Mouse (Mus musculus) stomach, postnatal 0 days (tissue): ENCODE measurements around the gene Slc25a12. TPM values are rescaled to one million over a fixed set of nuclear protein-coding genes. Genes with fewer than 3 reads are reported as not detected.
A peak's percentile ranks its signal among the peaks of the same experiment; 100 is the strongest.

ENCODE experiments used
- ATAC-seq: fragments of 200-750 bp; cut with Nextera tagmentation; 2 replicates; pipeline ENCODE4 v1.8.0; 2017; ENCODE audit not compliant: low FRiP score, low TSS enrichment
- DNase-seq: peaks from one replicate; pipeline ENCODE4 v3.0.0-alpha.2; 2016; ENCODE audit warnings: low spot score
- H3K27ac ChIP-seq: fragments of 300-500 bp; sonication (generic); replicated peaks from 2 replicates; pipeline ENCODE4 v1.5.1; 2014; ENCODE audit warnings: mild to moderate bottlenecking, control low read depth
- H3K27me3 ChIP-seq: fragments of 300-500 bp; sonication (generic); 2 replicates; pipeline ENCODE4 v1.6.1; 2014; ENCODE audit warnings: low read length; ENCODE audit not compliant: control insufficient read depth, insufficient read depth
- H3K36me3 ChIP-seq: fragments of 300-500 bp; sonication (generic); 2 replicates; pipeline ENCODE4 v1.6.1; 2014; ENCODE audit warnings: low read length, mixed read lengths; ENCODE audit not compliant: control insufficient read depth, insufficient read depth
- H3K4me1 ChIP-seq: fragments of 300-500 bp; sonication (generic); replicated peaks from 2 replicates; pipeline ENCODE4 v1.6.1; 2014; ENCODE audit warnings: antibody characterized with exemption; ENCODE audit not compliant: control insufficient read depth, insufficient read depth
- H3K4me2 ChIP-seq: fragments of 300-500 bp; sonication (generic); replicated peaks from 2 replicates; pipeline ENCODE4 v1.6.1; 2014; ENCODE audit warnings: low read depth, mild to moderate bottlenecking, control low read depth, moderate library complexity
- H3K4me3 ChIP-seq: fragments of 300-500 bp; sonication (generic); 2 replicates; pipeline ENCODE4 v1.5.1; 2014; ENCODE audit warnings: low read depth, low read length, control low read depth
- H3K9ac ChIP-seq: fragments of 300-500 bp; sonication (generic); 2 replicates; pipeline ENCODE4 v1.6.1; 2014; ENCODE audit warnings: mild to moderate bottlenecking, low read length, control low read depth, mixed read lengths
- H3K9me3 ChIP-seq: fragments of 300-500 bp; sonication (generic); 2 replicates; pipeline ENCODE4 v1.6.1; 2016; ENCODE audit warnings: low read length; ENCODE audit not compliant: control insufficient read depth
- CTCF ChIP-seq: IDR thresholded peaks from 2 replicates; pipeline ENCODE4 v1.5.1; 2016; ENCODE audit warnings: antibody characterized with exemption, low read depth, mild to moderate bottlenecking, moderate library complexity
- EP300 ChIP-seq: optimal IDR thresholded peaks from 2 replicates; pipeline ENCODE3; 2016; ENCODE audit warnings: antibody characterized with exemption
- WGBS: fragments of 180-500 bp; shearing (Covaris S2); extraction: QIAGEN DNeasy Blood & Tissue Kit; methylation state at CpG from one replicate; pipeline ENCODE4 v1.1.7; 2014; 5-methylcytosine and 5-hydroxymethylcytosine counted together
- polyA plus RNA-seq: library from polyadenylated mRNA; unstranded; fragments of >200 nt; fragmentation: Nextera tagmentation; extraction: Ambion mirVana; gene quantifications from 2 replicates; pipeline ENCODE4 v1.2.1, GENCODE M21; 2015

Slc25a12 gene
- polyA plus RNA-seq, 1 experiment from 2014 or later = 28.0 TPM

DNA sequence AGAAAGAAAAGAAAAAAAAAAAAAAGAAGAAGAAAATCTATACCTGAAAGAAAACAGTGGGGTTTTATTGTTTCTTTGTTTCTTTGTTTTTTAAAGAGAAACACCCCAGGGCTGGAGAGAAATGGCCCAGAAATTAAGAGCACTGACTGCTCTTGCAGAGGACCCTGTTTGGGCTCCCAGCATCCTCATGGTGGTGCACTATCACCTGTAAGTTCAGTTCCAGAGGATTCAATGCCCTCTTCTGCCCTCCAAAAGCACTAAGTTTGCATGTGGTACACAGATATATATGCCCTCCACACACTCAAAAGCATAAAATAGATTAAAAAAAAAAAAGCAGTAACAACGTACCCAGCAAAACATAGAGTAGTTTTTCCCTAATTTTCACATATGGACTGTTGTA, 68.8 kb downstream of the Slc25a12 start:
- no peaks in the 10 kb centered on the region for H3K36me3 ChIP-seq
- H3K4me2 ChIP-seq = no peak overlapping the region
- H3K9me3 ChIP-seq = no peaks in the 10 kb centered on the region
- no peaks in the 10 kb centered on the region for H3K4me1 ChIP-seq
- H3K27ac ChIP-seq = no peak overlapping the region
- ATAC-seq (no peak), DNase-seq (no peak)
- H3K9ac ChIP-seq = no peak overlapping the region
- no peaks in the 10 kb centered on the region for H3K27me3 ChIP-seq
- 92% methylated on average over 1 of the region's 1 CpGs for WGBS
- no peak overlapping the region for H3K4me3 ChIP-seq
- no peak for TF ChIP-seq EP300

DNA sequence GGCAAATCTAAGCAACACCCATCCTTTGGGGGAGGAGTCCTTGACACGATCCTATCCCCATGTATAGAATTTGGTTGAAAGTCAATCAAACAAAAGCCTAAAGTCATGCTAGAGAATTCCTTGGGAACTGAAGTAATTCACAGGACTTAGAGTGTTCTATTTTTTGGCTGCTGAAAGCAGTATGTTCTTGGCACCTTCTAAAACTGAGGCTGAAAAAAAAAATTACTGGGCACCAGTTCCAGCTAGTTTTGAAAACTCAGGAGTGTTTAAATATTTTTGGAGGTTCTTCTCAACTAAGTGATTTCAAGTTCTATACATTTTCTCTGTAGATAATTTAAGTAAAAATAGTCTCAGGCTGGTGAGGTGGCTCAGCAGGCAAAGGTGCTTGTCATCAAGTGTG, 70.0 kb downstream of the Slc25a12 start:
- 48% methylated on average over 1 of the region's 1 CpGs for WGBS
- Histone ChIP-seq H3K9me3 (no peaks in the 10 kb centered on the region), H3K4me1 (no peaks in the 10 kb centered on the region), H3K4me3 (no peak overlapping the region), H3K9ac (no peak overlapping the region), H3K27me3 (no peaks in the 10 kb centered on the region), H3K4me2 (no peak overlapping the region), H3K36me3 (no peaks in the 10 kb centered on the region), H3K27ac (no peak overlapping the region)
- ATAC-seq (no peak), DNase-seq (no peak)
- no peak for TF ChIP-seq CTCF
- TF ChIP-seq EP300 = no peak

DNA sequence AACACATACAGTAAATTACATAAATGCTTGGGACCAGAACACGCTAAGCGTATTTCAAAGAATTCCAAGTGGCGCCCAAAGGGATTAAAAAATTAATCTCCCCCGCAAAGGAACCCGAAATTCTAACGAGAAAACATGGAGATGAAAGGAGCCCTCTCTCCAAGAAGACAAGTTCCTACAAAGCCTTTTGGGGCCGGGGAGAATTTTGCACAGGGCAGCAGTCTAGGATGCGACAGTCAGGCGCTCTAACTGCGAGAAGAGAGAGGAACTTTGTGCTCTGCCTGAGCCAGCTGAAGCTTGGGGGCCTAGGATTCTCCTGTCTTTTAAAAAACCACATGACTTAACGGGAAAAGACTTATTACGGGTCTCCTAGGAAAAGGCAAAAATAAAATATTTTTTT, 71.7 kb downstream of the Slc25a12 start:
- DNase-seq = no peak
- Histone ChIP-seq H3K36me3 (no peaks in the 10 kb centered on the region), H3K9me3 (no peaks in the 10 kb centered on the region), H3K27me3 (no peaks in the 10 kb centered on the region), H3K4me2 (no peak overlapping the region), H3K9ac (no peak overlapping the region), H3K27ac (no peak overlapping the region), H3K4me3 (no peak overlapping the region), H3K4me1 (no peaks in the 10 kb centered on the region)
- 66% methylated on average over 12 of the region's 12 CpGs for WGBS
- TF ChIP-seq EP300 (no peak), CTCF (no peak)
- ATAC-seq = no peak

DNA sequence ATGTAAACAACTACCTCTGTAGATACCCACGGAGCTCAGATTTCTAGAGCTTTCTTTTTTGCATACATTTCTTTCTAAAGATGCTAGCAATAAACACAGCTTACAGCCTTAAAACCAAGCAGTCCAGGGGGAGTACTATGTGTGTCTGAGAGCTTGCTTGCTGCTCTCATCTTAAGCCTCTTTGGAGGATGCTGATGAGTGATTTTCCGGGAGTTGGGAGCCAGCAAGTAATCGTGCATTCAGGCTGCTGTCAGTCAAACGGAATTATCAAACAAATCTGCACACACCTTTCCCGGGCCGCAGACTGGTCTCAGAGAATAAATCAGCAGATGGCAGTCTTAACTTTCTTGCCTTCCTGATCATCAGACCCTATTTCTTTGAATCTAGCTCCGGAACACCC, 73.1 kb downstream of the Slc25a12 start:
- no peak for DNase-seq

DNA sequence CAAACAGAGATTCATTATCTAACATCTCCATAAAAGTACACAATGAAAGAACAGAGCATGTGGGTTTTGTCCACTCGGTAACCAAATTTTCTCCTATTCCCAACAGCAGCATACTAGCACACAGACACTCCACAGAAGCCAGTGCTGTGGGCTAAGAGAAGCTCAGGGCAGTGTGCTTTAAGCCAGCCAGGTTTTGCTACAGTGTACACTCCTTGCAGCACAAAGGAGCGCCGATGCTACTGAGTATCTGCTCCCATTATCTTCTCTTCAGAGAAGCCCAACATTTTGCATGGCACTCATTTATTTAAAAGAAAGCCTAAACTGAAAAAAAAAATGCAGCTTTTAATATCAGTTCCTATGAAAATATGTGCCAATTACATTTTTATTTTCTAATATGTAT, 73.6 kb downstream of the Slc25a12 start:
- Histone ChIP-seq H3K9ac (no peak overlapping the region), H3K27ac (no peak overlapping the region), H3K27me3 (no peaks in the 10 kb centered on the region), H3K4me1 (no peaks in the 10 kb centered on the region), H3K9me3 (no peaks in the 10 kb centered on the region), H3K4me2 (no peak overlapping the region), H3K36me3 (no peaks in the 10 kb centered on the region; the same call in 1 of the 2 replicates), H3K4me3 (no peak overlapping the region)
- no peak for DNase-seq
- WGBS = 72% methylated on average over 3 of the region's 3 CpGs
- no peak for ATAC-seq
- TF ChIP-seq CTCF (no peak), EP300 (no peak)

More for the DNA sequence above, 73.1 kb downstream of the Slc25a12 start:
- H3K36me3 ChIP-seq = no peaks in the 10 kb centered on the region
- no peak overlapping the region for H3K9ac ChIP-seq
- no peak overlapping the region for H3K27ac ChIP-seq
- no peaks in the 10 kb centered on the region for H3K9me3 ChIP-seq
- H3K27me3 ChIP-seq = no peaks in the 10 kb centered on the region
- no peak overlapping the region for H3K4me3 ChIP-seq
- TF ChIP-seq EP300 (no peak), CTCF (0 out of 2 replicates have a peak, but pooled peaks have one; percentile 11)
- no peaks in the 10 kb centered on the region for H3K4me1 ChIP-seq
- 19% methylated on average over 7 of the region's 7 CpGs for WGBS
- H3K4me2 ChIP-seq = no peak overlapping the region
- no peak for ATAC-seq

DNA sequence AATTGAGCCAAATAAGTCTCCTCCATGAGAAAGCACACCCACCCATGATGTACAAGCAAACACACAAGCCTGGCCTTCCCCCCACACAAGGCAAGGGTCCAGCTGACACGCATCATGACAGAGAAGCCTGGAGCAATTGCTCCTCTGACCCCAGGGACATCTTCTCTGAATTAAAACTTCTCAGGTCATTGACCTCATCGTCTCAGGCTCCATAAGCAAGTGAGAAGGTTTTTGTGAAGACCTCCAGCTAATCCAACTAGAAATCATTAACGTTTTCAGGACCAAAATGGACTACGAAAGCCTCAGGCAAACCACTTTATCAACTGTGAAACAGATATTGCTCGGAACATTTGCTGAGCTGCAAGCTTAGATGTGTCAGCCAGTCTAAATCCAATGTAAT, 76.0 kb downstream of the Slc25a12 start:
- Histone ChIP-seq H3K9me3 (no peaks in the 10 kb centered on the region), H3K27me3 (no peaks in the 10 kb centered on the region), H3K4me3 (no peak overlapping the region), H3K36me3 (no peaks in the 10 kb centered on the region; the same call in 1 of the 2 replicates), H3K9ac (no peak overlapping the region), H3K4me2 (no peak overlapping the region), H3K27ac (no peak overlapping the region), H3K4me1 (no peaks in the 10 kb centered on the region)
- ATAC-seq (no peak), DNase-seq (no peak)
- TF ChIP-seq CTCF = no peak
- TF ChIP-seq EP300 = no peak
- 60% methylated on average over 5 of the region's 5 CpGs for WGBS
